8 mouse cellular contexts compared by ENCODE assay signal in genomic region chr4:47518551-47519181, GRCm38 (mm10). TPM values are rescaled to one million over a fixed set of nuclear protein-coding genes. Genes with fewer than 3 reads are reported as not detected.
DNase-seq lines count a peak whose midpoint lies in the region; ATAC-seq and TF ChIP-seq lines count a peak whose summit lies in the region.

No protein-coding gene starts in this region.

- H3K4me2 ChIP-seq in neural tube, embryonic 13.5 days = no peak overlapping the region
- no peak overlapping the region for H3K4me2 ChIP-seq in liver, postnatal 0 days (ENCODE audit: low read depth, low read length)

- H3K9ac ChIP-seq in neural tube, embryonic 13.5 days = 0 out of 2 replicates have a peak overlapping the region, but pooled peaks have one; percentile 12
- no peak overlapping the region for H3K9ac ChIP-seq in liver, postnatal 0 days (replicated peaks)

- H3K4me3 ChIP-seq in neural tube, embryonic 13.5 days = no peak overlapping the region
- H3K4me3 ChIP-seq in liver, postnatal 0 days (ENCODE audit: low read depth, low read length) = no peak overlapping the region

- TF ChIP-seq EP300 in liver, postnatal 0 days (IDR thresholded peaks at IDR 0.05; ENCODE audit: low read depth) = no peak

- H3K36me3 ChIP-seq in neural tube, embryonic 13.5 days = no peaks in the 10 kb centered on the region
- no peaks in the 10 kb centered on the region for H3K36me3 ChIP-seq in liver, postnatal 0 days (replicated peaks; ENCODE audit: insufficient read depth, low read length)

- peaks cover 9% of the 10 kb centered on the region for H3K4me1 ChIP-seq in neural tube, embryonic 13.5 days (replicated peaks)
- H3K4me1 ChIP-seq in liver, postnatal 0 days (ENCODE audit: insufficient read depth) = no peaks in the 10 kb centered on the region

- H3K9me3 ChIP-seq in neural tube, embryonic 13.5 days = no peaks in the 10 kb centered on the region
- no peaks in the 10 kb centered on the region for H3K9me3 ChIP-seq in liver, postnatal 0 days (ENCODE audit: low read length)

- DNase-seq in frontal cortex, postnatal 25 days (ENCODE audit: low spot score in 2 of 2) = no peak
- peak; percentile 36 to 53 for DNase-seq in cerebellum, postnatal 36 days
- peak; percentile 63 for DNase-seq in layer of hippocampus, adult 9-11 months
- no peak for DNase-seq in urinary bladder, adult 18-20 months (ENCODE audit: low spot score in 2 of 2)
- no peak for DNase-seq in liver, postnatal 0 days
- DNase-seq in ovary, postnatal 36 days (ENCODE audit: low spot score) = no peak

- WGBS in neural tube, embryonic 13.5 days = 33% methylated on average over 12 of the region's 12 CpGs
- 67% methylated on average over 12 of the region's 12 CpGs for WGBS in liver, postnatal 0 days (ENCODE audit: insufficient replicate concordance)

- H3K27me3 ChIP-seq in neural tube, embryonic 13.5 days = no peaks in the 10 kb centered on the region
- no peaks in the 10 kb centered on the region for H3K27me3 ChIP-seq in liver, postnatal 0 days (ENCODE audit: insufficient read depth, low read length)

- TF ChIP-seq CTCF in liver, postnatal 0 days (IDR thresholded peaks at IDR 0.05; ENCODE audit: low read depth) = no peak

- ATAC-seq in frontal cortex, adult (ENCODE audit: low TSS enrichment) = peak; percentile 39
- ATAC-seq in neural tube, embryonic 13.5 days (ENCODE audit: low read depth) = peak; percentile 59
- no peak for ATAC-seq in liver, postnatal 0 days

- 0 out of 2 replicates have a peak overlapping the region, but pooled peaks have one; percentile 33 for H3K27ac ChIP-seq in neural tube, embryonic 13.5 days (replicated peaks)
- no peak overlapping the region for H3K27ac ChIP-seq in liver, postnatal 0 days (ENCODE audit: low read depth)

RNA-seq across cellular contexts. Expression of gene Sec61b, which starts 44.2 kb away (rescaled TPM):
- 253 and 291 TPM in 2 replicates for polyA plus RNA-seq in neural tube, embryonic 13.5 days (2015; fragmentation: Nextera tagmentation; extraction: Ambion mirVana)
- polyA plus RNA-seq in liver, postnatal 0 days (2015; fragmentation: Nextera tagmentation; extraction: Ambion mirVana) = 181 and 189 TPM in 2 replicates

RNA-seq across cellular contexts. Expression of gene Alg2, which starts 44.5 kb away (rescaled TPM):
- polyA plus RNA-seq in neural tube, embryonic 13.5 days (2015; fragmentation: Nextera tagmentation; extraction: Ambion mirVana) = 285 and 310 TPM in 2 replicates
- polyA plus RNA-seq in liver, postnatal 0 days (2015; fragmentation: Nextera tagmentation; extraction: Ambion mirVana) = 8.2 and 8.7 TPM in 2 replicates

Comparison
In these comparisons a context has a peak if more than half of its experiments do, and no peak if none do; other contexts are left out.
1. DNase-seq: peak in cerebellum, postnatal 36 days (2 of 2) and layer of hippocampus, adult 9-11 months (single experiment); none in frontal cortex, postnatal 25 days (0 of 2), urinary bladder, adult 18-20 months (0 of 2), liver, postnatal 0 days (single experiment) and ovary, postnatal 36 days (single experiment).
2. RNA of gene Alg2, which starts 44.5 kb away (polyA plus RNA-seq): 285 to 310 TPM in neural tube, embryonic 13.5 days; 8.2 to 8.7 TPM in liver, postnatal 0 days; every median in the first group is over 10 times any median in the second.